Mouse (Mus musculus) midbrain, embryonic 12.5 days (tissue): ENCODE data around the gene E030018B13Rik. TPM values are rescaled to one million over a fixed set of nuclear protein-coding genes. Genes with fewer than 3 reads are reported as not detected.

Experiments used
- ATAC-seq: fragments of 200-750 bp; cut with Nextera tagmentation; 2 replicates; pipeline ENCODE4 v1.8.0; 2017; ENCODE audit warnings: low read depth, moderate TSS enrichment, moderate library complexity; ENCODE audit not compliant: low FRiP score
- H3K27ac ChIP-seq: fragments of 300-500 bp; sonication (generic); replicated peaks from 2 replicates; pipeline ENCODE4 v1.5.1; 2016; ENCODE audit warnings: mild to moderate bottlenecking
- H3K27me3 ChIP-seq: fragments of 300-500 bp; sonication (generic); 2 replicates; pipeline ENCODE4 v1.6.1; 2016; ENCODE audit warnings: mild to moderate bottlenecking
- H3K36me3 ChIP-seq: fragments of 300-500 bp; sonication (generic); 2 replicates; pipeline ENCODE4 v1.6.1; 2016
- H3K4me1 ChIP-seq: fragments of 300-500 bp; sonication (generic); 2 replicates; pipeline ENCODE4 v1.6.1; 2016
- H3K4me2 ChIP-seq: fragments of 300-500 bp; sonication (generic); replicated peaks from 2 replicates; pipeline ENCODE4 v1.6.1; 2016; ENCODE audit warnings: mild to moderate bottlenecking, moderate library complexity
- H3K4me3 ChIP-seq: fragments of 300-500 bp; sonication (generic); 2 replicates; pipeline ENCODE4 v1.5.1; 2016; ENCODE audit warnings: mild to moderate bottlenecking
- H3K9ac ChIP-seq: fragments of 300-500 bp; sonication (generic); replicated peaks from 2 replicates; pipeline ENCODE4 v1.6.1; 2016; ENCODE audit warnings: mild to moderate bottlenecking, moderate library complexity
- H3K9me3 ChIP-seq: fragments of 300-500 bp; sonication (generic); 2 replicates; pipeline ENCODE4 v1.6.1; 2016; ENCODE audit warnings: mild to moderate bottlenecking
- WGBS: fragments of 180-500 bp; shearing (Covaris S2); methylation state at CpG from one replicate; pipeline ENCODE4 v1.1.7; 2016; 5-methylcytosine and 5-hydroxymethylcytosine counted together
- polyA plus RNA-seq: library from polyadenylated mRNA; unstranded; fragments of >200 nt; fragmentation: Nextera tagmentation; extraction: Ambion mirVana; gene quantifications from 2 replicates; pipeline ENCODE4 v1.2.1, GENCODE M21; 2016

Gene E030018B13Rik
- polyA plus RNA-seq, 1 experiment from 2014 or later, result not detected

- under 1% methylated on average over 34 of the region's 34 CpGs for WGBS
- ATAC-seq, result no peak
- peak overlapping the region; percentile 99 for H3K4me3 ChIP-seq
- H3K36me3 ChIP-seq, result no peaks in the 10 kb centered on the region
- peaks cover 33% of the 10 kb centered on the region for H3K4me1 ChIP-seq
- H3K27ac ChIP-seq, result peak overlapping the region; percentile 92
- peak overlapping the region; percentile 91 for H3K4me2 ChIP-seq
- peaks cover 4% of the 10 kb centered on the region; the same call in 1 of the 2 replicates for H3K27me3 ChIP-seq
- H3K9ac ChIP-seq, result peak overlapping the region; percentile 96
- H3K9me3 ChIP-seq, result no peaks in the 10 kb centered on the region
Measured at GRCm38 (mm10) chr7:63936188-63936985, 19.7 kb downstream of the E030018B13Rik start.

- H3K4me3 ChIP-seq, result peak overlapping the region; percentile 99
- WGBS, result 1% methylated on average over 11 of the region's 11 CpGs
- no peaks in the 10 kb centered on the region for H3K9me3 ChIP-seq
- no peak for ATAC-seq
- peak overlapping the region; percentile 92 for H3K27ac ChIP-seq
- peaks cover 4% of the 10 kb centered on the region; the same call in 1 of the 2 replicates for H3K27me3 ChIP-seq
- peak overlapping the region; percentile 91 for H3K4me2 ChIP-seq
- H3K36me3 ChIP-seq, result no peaks in the 10 kb centered on the region
- peak overlapping the region; percentile 96 for H3K9ac ChIP-seq
- H3K4me1 ChIP-seq, result peaks cover 33% of the 10 kb centered on the region
Measured at GRCm38 (mm10) chr7:63936986-63937235, 20.3 kb downstream of the E030018B13Rik start.

GRCm38 (mm10) chr7:63937236-63938065 is 20.8 kb downstream of the E030018B13Rik start:
- H3K27ac ChIP-seq, result peak overlapping the region; percentile 92
- peak overlapping the region; percentile 96 for H3K9ac ChIP-seq
- peak overlapping the region; percentile 91 for H3K4me2 ChIP-seq
- H3K9me3 ChIP-seq, result no peaks in the 10 kb centered on the region
- no peaks in the 10 kb centered on the region for H3K36me3 ChIP-seq
- peaks cover 4% of the 10 kb centered on the region; the same call in 1 of the 2 replicates for H3K27me3 ChIP-seq
- WGBS, result under 1% methylated on average over 67 of the region's 88 CpGs
- ATAC-seq, result peak; percentile 7
- H3K4me1 ChIP-seq, result peaks cover 33% of the 10 kb centered on the region
- peak overlapping the region; percentile 99 for H3K4me3 ChIP-seq

- Histone ChIP-seq H3K9ac (peak overlapping the region; percentile 96), H3K27ac (peak overlapping the region; percentile 92), H3K9me3 (no peaks in the 10 kb centered on the region), H3K4me3 (peak overlapping the region; percentile 99), H3K4me2 (peak overlapping the region; percentile 91), H3K27me3 (peaks cover 4% of the 10 kb centered on the region; the same call in 1 of the 2 replicates), H3K4me1 (peaks cover 33% of the 10 kb centered on the region), H3K36me3 (no peaks in the 10 kb centered on the region)
- WGBS, result under 1% methylated on average over 80 of the region's 121 CpGs
- ATAC-seq, result no peak; the same call in 1 of the 2 replicates
Measured at GRCm38 (mm10) chr7:63938066-63938913, 21.6 kb downstream of the E030018B13Rik start.

- Histone ChIP-seq H3K36me3 (no peaks in the 10 kb centered on the region), H3K4me3 (peak within 1 kb of the TSS; percentile 99), H3K9ac (peak within 1 kb of the TSS; percentile 96), H3K27ac (peak within 1 kb of the TSS; percentile 92), H3K4me1 (peaks cover 29% of the 10 kb centered on the region), H3K4me2 (peak within 1 kb of the TSS; percentile 91), H3K27me3 (peaks cover 4% of the 10 kb centered on the region; the same call in 1 of the 2 replicates), H3K9me3 (no peaks in the 10 kb centered on the region)
- ATAC-seq, result peak; percentile 94
- WGBS, result under 1% methylated on average over 45 of the region's 50 CpGs
Measured at GRCm38 (mm10) chr7:63938914-63939396, 22.3 kb downstream of the E030018B13Rik start, which contains the start of gene Klf13. TSS of gene Klf13 (minus strand) at chr7:63938915.

- peak overlapping the region; percentile 74 for H3K4me2 ChIP-seq
- WGBS, result under 1% methylated on average over 39 of the region's 39 CpGs
- H3K9me3 ChIP-seq, result no peaks in the 10 kb centered on the region
Measured at GRCm38 (mm10) chr7:63939397-63939951, 22.8 kb downstream of the E030018B13Rik start.

GRCm38 (mm10) chr7:63940321-63940720 is 23.7 kb downstream of the E030018B13Rik start:
- whole genome bisulfite sequencing, result 86% methylated on average over 5 of the region's 5 CpGs
- no peaks in the 10 kb centered on the region for H3K36me3 ChIP-seq
- H3K4me3 ChIP-seq, result no peak overlapping the region
- peaks cover 4% of the 10 kb centered on the region; the same call in 1 of the 2 replicates for H3K27me3 ChIP-seq
- no peak for ATAC-seq
- H3K27ac ChIP-seq, result no peak overlapping the region
- H3K9me3 ChIP-seq, result no peaks in the 10 kb centered on the region
- H3K9ac ChIP-seq, result no peak overlapping the region
- H3K4me1 ChIP-seq, result peaks cover 18% of the 10 kb centered on the region
- no peak overlapping the region for H3K4me2 ChIP-seq

More at GRCm38 (mm10) chr7:63939397-63939951, 22.8 kb downstream of the E030018B13Rik start:
- ATAC-seq, result peak; percentile 45
- Histone ChIP-seq H3K36me3 (no peaks in the 10 kb centered on the region), H3K27me3 (peaks cover 4% of the 10 kb centered on the region; the same call in 1 of the 2 replicates), H3K27ac (peak overlapping the region; percentile 92), H3K9ac (peak overlapping the region; percentile 72), H3K4me3 (peak overlapping the region; percentile 99), H3K4me1 (peaks cover 27% of the 10 kb centered on the region)

GRCm38 (mm10) chr7:63941050-63941449 is 24.4 kb downstream of the E030018B13Rik start:
- H3K4me2 ChIP-seq, result no peak overlapping the region
- ATAC-seq, result no peak
- H3K36me3 ChIP-seq, result no peaks in the 10 kb centered on the region
- peaks cover 11% of the 10 kb centered on the region for H3K4me1 ChIP-seq
- H3K9me3 ChIP-seq, result no peaks in the 10 kb centered on the region
- H3K27me3 ChIP-seq, result peaks cover 4% of the 10 kb centered on the region; the same call in 1 of the 2 replicates
- no peak overlapping the region for H3K4me3 ChIP-seq
- H3K27ac ChIP-seq, result no peak overlapping the region
- WGBS, result 92% methylated on average over 3 of the region's 3 CpGs
- H3K9ac ChIP-seq, result no peak overlapping the region

GRCm38 (mm10) chr7:63941501-63941900 is 24.8 kb downstream of the E030018B13Rik start:
- H3K27me3 ChIP-seq, result peaks cover 4% of the 10 kb centered on the region; the same call in 1 of the 2 replicates
- H3K36me3 ChIP-seq, result no peaks in the 10 kb centered on the region
- H3K4me1 ChIP-seq, result peaks cover 8% of the 10 kb centered on the region
- ATAC-seq, result no peak
- no peak overlapping the region for H3K9ac ChIP-seq
- H3K4me2 ChIP-seq, result no peak overlapping the region
- H3K9me3 ChIP-seq, result no peaks in the 10 kb centered on the region
- no peak overlapping the region for H3K27ac ChIP-seq
- WGBS, result 76% methylated on average over 4 of the region's 4 CpGs
- H3K4me3 ChIP-seq, result no peak overlapping the region

- WGBS, result 53% methylated on average over 2 of the region's 2 CpGs
- H3K4me1 ChIP-seq, result peaks cover 6% of the 10 kb centered on the region
Measured at GRCm38 (mm10) chr7:63943946-63944345, 27.3 kb downstream of the E030018B13Rik start.

More at GRCm38 (mm10) chr7:63943946-63944345, 27.3 kb downstream of the E030018B13Rik start:
- no peak overlapping the region for H3K9ac ChIP-seq
- ATAC-seq, result no peak
- H3K4me2 ChIP-seq, result no peak overlapping the region
- H3K36me3 ChIP-seq, result no peaks in the 10 kb centered on the region
- no peaks in the 10 kb centered on the region for H3K9me3 ChIP-seq
- no peak overlapping the region for H3K27ac ChIP-seq
- no peak overlapping the region for H3K4me3 ChIP-seq
- H3K27me3 ChIP-seq, result peaks cover 4% of the 10 kb centered on the region; the same call in 1 of the 2 replicates
